Mouse (Mus musculus) frontal cortex, postnatal 36 days (tissue): Measurements from ENCODE around the gene Ap2a2.
"Not testable (repeated sequence)": the region's sequence is repeated elsewhere in the genome, so short reads cannot be mapped to it uniquely, and the experiment has no call there.

Experiments used
- DNase-seq, 2 experiments: peaks; one replicate each; pipeline ENCODE4 v3.0.0; 2022; ENCODE audit warnings: low spot score in 2 of 2

The Ap2a2 gene

DNA sequence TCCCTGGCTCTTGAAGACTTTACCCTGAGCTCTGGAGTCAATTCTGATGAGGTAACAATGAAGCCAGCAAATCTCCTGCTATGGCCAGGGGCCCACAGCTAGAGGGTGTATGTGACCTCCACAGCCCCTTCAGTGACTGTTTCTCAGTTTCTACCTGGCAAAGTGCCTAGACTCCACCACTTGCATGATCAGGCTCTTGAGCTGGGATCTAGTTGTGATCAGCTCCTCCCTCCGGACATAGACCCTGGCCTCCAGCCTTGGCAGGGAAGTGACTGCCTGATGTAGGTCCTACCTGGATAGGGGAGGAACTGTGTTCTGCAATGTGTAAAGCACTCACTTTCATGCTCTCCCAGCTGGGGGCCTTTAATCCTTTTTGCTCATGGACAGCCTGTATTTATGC lies 98.4 kb downstream of the Ap2a2 start:
- no peak for DNase-seq

DNA sequence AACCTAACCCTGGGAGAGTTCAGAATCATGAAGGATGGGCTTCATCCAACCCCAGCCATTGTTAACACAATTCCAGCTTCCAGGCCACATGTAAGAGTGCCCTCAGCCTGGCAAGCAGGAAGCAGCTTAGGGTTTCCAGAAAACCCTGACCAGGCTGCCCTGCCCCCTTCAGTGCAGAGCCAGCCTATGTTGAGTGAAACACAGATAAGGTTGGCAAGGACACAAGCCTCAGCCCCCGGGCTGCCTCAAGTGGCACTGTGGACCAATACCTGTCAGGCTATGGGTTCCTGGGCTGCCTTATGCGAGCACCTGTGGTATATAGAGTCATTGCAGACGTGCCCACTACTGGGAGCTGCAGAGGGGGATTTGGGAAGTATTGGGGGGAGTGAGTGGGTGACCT lies 99.5 kb downstream of the Ap2a2 start:
- no peak for DNase-seq

DNA sequence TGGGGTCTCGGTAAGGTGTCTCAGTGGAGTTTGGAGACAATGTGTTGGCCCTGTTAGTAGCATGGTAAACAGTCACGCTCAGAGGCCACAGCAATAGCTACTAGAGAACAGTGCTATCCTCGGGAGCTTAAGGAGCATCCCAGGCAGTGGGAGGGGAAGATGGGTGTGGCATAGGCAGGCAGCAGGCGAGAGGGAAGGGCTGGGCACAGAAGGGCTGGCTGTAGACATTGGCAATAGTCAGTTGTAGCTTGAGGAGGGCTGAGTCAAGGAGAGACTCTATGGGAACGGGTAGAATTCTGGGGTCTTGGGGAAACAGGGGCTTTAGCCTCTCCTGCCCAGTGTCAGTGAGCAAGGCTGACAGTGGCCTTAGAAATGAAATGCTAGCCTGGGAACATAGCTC lies 100.2 kb downstream of the Ap2a2 start:
- DNase-seq, result no peak

DNA sequence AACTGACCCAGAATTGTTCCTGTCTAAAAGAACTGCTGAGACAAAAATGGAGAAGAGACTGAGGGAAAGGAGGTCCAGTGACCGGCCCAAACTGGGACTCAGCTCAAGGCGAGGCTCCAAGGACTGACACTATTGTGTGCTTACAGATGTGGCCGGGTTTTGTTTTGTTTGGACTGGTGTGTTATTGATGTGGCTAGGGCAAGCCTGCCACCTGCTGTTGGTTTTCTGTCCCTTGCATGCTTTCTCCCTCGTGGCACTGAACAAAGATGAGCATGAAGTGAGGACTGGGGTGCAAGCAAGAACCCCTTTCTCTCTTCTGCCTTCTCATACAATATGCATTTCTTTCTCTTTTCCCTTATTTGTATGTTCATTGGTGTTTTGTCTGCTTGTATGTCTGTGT lies 104.2 kb downstream of the Ap2a2 start:
- DNase-seq, result peak; percentile 40 to 41

DNA sequence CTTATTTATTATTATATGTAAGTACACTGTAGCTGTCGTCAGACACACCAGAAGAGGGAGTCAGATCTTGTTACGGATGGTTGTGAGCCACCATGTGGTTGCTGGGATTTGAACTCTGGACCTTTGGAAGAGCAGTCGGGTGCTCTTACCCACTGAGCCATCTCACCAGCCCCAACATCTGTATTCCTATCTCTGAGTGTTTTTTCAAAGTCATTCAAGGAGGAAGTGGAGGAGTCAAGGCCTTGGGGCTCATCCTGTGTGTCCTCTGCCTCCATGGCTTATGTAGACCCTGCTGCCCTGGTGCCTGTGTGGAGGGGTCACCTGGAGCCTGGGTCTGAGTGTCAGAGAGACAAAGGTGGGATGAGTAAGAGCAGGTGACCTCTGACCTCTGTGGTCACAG lies 107.1 kb downstream of the Ap2a2 start:
- not testable (repeated sequence) for DNase-seq

DNA sequence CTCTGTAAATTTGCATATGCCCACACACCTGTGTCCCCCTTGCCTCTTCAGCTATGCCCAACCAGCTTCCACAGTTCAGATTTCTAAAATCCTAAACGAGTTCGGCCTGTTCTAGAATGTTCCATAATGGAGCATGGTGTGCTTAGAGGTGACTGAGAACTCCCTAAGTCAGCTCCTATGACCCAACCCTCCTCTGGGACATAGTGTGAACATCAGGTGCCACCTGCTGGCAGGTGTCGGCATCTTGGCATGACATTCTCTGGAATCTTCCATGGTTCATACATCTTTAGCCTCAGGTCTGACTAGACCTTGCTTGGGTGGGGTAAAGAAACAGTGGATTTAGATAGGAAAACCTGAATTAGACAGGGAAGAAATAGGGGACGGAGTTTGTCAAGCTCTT lies 109.0 kb downstream of the Ap2a2 start:
- DNase-seq, result no peak

DNA sequence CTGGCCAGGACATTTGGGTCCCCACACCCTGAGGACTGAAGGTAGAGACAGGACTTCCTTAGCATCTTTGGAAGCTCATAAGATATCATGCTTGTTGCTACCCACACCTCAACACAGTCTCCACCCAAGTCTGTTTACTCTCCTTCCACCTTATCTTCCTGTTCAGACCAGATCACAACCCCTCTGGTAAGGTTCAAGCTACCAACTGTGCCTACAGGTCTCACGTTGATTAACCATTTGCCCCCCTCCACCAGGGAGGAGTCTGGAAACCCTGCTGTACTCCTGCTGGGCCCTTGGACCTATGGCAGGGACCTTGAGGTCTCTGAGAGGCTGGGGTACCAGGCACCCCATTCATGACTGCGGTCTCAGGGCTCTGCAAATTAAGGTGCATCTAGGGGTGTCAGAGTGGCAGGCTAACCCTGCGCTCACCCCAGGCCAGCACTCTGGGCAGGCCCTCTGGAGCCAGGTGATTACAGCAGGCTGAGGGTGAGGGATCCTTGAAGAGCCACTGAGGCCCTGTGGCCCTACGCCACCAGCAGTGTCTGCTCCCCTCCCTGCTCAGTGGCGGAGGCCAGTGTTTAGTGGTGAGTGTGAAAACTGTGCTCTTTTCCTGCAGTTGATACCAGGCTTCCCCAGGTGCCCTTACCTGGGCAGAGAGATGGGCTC lies 109.8 kb downstream of the Ap2a2 start:
- DNase-seq, result no peak

DNA sequence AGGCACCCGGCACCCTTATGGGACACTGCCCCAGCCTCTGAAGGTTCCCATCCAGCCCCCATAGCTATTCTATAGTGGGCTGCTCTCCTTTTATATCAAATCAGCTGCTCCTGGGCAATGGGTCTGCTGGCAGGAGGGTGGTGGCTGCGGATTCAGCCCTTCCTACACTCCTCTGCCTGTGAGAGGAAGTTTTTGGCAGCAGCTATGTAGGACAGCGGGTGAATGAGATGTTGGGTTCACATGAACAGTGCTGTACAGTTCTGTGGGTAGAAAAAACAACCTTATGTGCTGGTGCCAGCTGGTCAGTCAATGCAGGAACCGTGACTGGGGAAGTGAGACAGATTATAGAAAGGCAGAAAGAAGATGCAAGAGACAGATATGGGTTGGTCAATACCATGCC lies 116.9 kb downstream of the Ap2a2 start:
- DNase-seq, result no peak
